Mouse (Mus musculus): ENCODE measurements around the gene Polr3f. TPM values are rescaled to one million over a fixed set of nuclear protein-coding genes. Genes with fewer than 3 reads are reported as not detected.

Gene Polr3f
- polyA plus RNA-seq, 1 experiment = 8.3 TPM

DNA sequence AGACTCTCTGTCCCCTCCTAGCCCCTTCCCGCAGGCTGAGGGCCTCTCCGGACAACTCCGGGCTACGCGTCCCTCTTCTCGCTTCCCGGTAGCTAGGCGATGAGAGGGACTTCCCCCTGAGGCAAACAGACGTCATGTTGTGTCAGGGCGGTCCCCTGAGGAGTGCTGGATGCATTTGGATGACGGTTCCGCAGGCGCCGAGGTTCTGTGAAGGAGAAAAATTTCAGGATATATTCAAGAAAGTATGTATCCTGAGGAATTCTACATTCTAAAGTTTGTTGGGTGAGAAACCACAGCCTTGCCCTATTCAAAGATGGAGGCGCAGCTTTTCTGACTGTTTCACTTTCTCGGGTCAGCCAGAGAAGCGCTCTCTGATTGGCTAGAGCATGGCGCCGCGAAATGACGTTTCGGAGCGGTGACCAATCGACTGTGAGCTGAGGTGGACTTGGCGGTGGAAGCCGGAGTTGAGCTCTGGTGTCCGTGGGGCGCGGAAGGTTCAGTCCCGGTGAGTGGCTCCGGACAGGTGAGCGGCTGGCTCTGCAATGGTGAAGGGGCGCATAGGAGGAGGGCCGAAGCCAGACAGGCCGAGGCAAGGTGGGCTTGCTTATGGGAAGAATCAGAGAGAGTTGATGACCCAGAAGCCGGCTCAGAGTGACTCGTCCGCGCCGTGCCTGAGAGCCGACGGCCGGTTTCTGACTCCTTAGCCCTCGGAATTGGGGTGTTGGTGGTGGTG is 28.5 kb downstream of the Polr3f start, which contains the start of gene Sec23b:
Gene Sec23b (plus strand): TSS at position 410 of the 733 bp plus-strand sequence.
- Histone ChIP-seq H3K4me1 (ENCODE audit: control insufficient read depth, insufficient read depth, low read length) (peaks cover 11% of the 10 kb centered on the region; the same call in 1 of the 2 replicates), H3K4me3 (ENCODE audit: insufficient read depth, low read depth, low read length) (peak within 1 kb of the TSS; percentile 74), H3K36me3 (ENCODE audit: control insufficient read depth, insufficient read depth, low read length) (peaks cover 1% of the 10 kb centered on the region; the same call in 1 of the 2 replicates), H3K27ac (ENCODE audit: insufficient read depth, low read depth, low read length) (peak within 1 kb of the TSS; percentile 97), H3K27me3 (replicated peaks; ENCODE audit: control insufficient read depth, insufficient read depth, low read length) (no peaks in the 10 kb centered on the region)
- under 1% methylated on average over 44 of the region's 44 CpGs for WGBS
- TF ChIP-seq CTCF (conservative IDR thresholded peaks at IDR 0.05; ENCODE audit: insufficient read depth, insufficient read length, low read depth, low read length) (no peak), POLR2A (IDR thresholded peaks at IDR 0.05; ENCODE audit: low read depth, low read length) (peak; percentile 65)
- DNase-seq = peak; percentile 99

DNA sequence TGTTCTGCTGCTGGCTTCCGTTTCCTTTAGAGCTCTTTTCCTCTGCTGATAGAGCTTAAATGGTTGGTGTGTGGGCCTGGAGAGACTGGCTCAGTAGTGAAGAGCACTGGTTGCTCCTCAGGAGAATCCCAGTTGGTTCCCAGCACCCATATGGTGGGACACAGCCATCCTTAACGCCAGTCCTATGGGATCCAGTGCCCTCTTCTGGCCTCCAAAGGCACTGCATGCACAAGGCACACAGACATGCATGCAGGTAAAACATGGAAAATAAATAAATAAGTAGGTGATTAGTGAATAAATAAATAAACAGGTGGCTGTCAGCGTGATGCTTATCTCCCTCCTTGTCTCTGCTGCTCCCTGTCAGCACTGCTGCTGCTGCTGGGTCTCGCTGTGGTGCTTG is 61.2 kb downstream of the Polr3f start:
- H3K36me3 ChIP-seq (ENCODE audit: control insufficient read depth, insufficient read depth, low read length) = peaks cover 9% of the 10 kb centered on the region
- 86% methylated on average over 4 of the region's 4 CpGs for WGBS
- TF ChIP-seq CTCF (conservative IDR thresholded peaks at IDR 0.05; ENCODE audit: insufficient read depth, insufficient read length, low read depth, low read length) = peak; percentile 41; the same call in 1 of the 2 replicates
- no peak for TF ChIP-seq POLR2A (IDR thresholded peaks at IDR 0.05; ENCODE audit: low read depth, low read length)

More for the DNA sequence above, 61.2 kb downstream of the Polr3f start:
- H3K4me1 ChIP-seq (ENCODE audit: control insufficient read depth, insufficient read depth, low read length) = no peaks in the 10 kb centered on the region
- no peak overlapping the region for H3K4me3 ChIP-seq (ENCODE audit: insufficient read depth, low read depth, low read length)
- DNase-seq = no peak
- no peaks in the 10 kb centered on the region for H3K27me3 ChIP-seq (replicated peaks; ENCODE audit: control insufficient read depth, insufficient read depth, low read length)
- H3K27ac ChIP-seq (ENCODE audit: insufficient read depth, low read depth, low read length) = no peak overlapping the region

Other genes starting within 250 kb of the Polr3f start
- 2.1 and 3.0 TPM in 2 replicates for gene Ovol2, start 195.6 kb upstream of the Polr3f start, polyA plus RNA-seq (2012; rRNA removed)
- 43.0 and 44.8 TPM in 2 replicates for gene Kat14, start 158.7 kb upstream of the Polr3f start, polyA plus RNA-seq (2012; rRNA removed)
- not detected in 2 replicates for gene Pet117, start 158.7 kb upstream of the Polr3f start, polyA plus RNA-seq (2012; rRNA removed)
- 1.6 TPM in 2 replicates for gene Dzank1, start 304 bp upstream of the Polr3f start, polyA plus RNA-seq (2012; rRNA removed)
- gene Rbbp9, start 23.2 kb downstream of the Polr3f start, polyA plus RNA-seq (2012; rRNA removed) = 31.2 and 31.7 TPM in 2 replicates
- 70.4 and 77.3 TPM in 2 replicates for gene Sec23b, start 28.5 kb downstream of the Polr3f start, polyA plus RNA-seq (2012; rRNA removed)
- gene Smim26, start 66.3 kb downstream of the Polr3f start, polyA plus RNA-seq (2012; rRNA removed) = 16.3 and 24.7 TPM in 2 replicates
- 19.3 and 25.5 TPM in 2 replicates for gene Dtd1, start 72.2 kb downstream of the Polr3f start, polyA plus RNA-seq (2012; rRNA removed)

Data from kidney, adult 2 months (tissue).